Mouse (Mus musculus) stomach, embryonic 15.5 days (tissue): ENCODE measurements around the gene Gm9573. TPM values are rescaled to one million over a fixed set of nuclear protein-coding genes. Genes with fewer than 3 reads are reported as not detected.

Experiments
- polyA plus RNA-seq: library from polyadenylated mRNA; unstranded; fragments of >200 nt; fragmentation: Nextera tagmentation; extraction: Ambion mirVana; gene quantifications from 2 replicates; pipeline ENCODE4 v1.2.1, GENCODE M21; 2015

The Gm9573 gene
- polyA plus RNA-seq, 1 experiment from 2014 or later, result 0.89 TPM

Other genes starting within 250 kb of the Gm9573 start
- gene H2-Q4, start 247.0 kb downstream of the Gm9573 start, polyA plus RNA-seq, result 4.8 and 4.9 TPM in 2 replicates
- 1.3 and 1.7 TPM in 2 replicates for gene H2-Q6, start 201.8 kb downstream of the Gm9573 start, polyA plus RNA-seq
- 4.8 and 5.6 TPM in 2 replicates for gene H2-Q7, start 187.5 kb downstream of the Gm9573 start, polyA plus RNA-seq
- 16.3 and 29.3 TPM in 2 replicates for gene H2-Q10, start 156.5 kb downstream of the Gm9573 start, polyA plus RNA-seq
- 0.13 TPM in 1 of 2 replicates, not detected in the other for gene Pou5f1, start 120.6 kb downstream of the Gm9573 start, polyA plus RNA-seq
- 76.2 and 78.4 TPM in 2 replicates for gene Tcf19, start 109.8 kb downstream of the Gm9573 start, polyA plus RNA-seq
- 19.7 and 20.1 TPM in 2 replicates for gene Cchcr1, start 109.5 kb downstream of the Gm9573 start, polyA plus RNA-seq
- 0.74 and 1.0 TPM in 2 replicates for gene Psors1c2, start 93.4 kb downstream of the Gm9573 start, polyA plus RNA-seq
- gene Cdsn, start 74.5 kb downstream of the Gm9573 start, polyA plus RNA-seq, result 0.31 and 2.1 TPM in 2 replicates
- 10.2 and 36.1 TPM in 2 replicates for gene 2300002M23Rik, start 59.2 kb downstream of the Gm9573 start, polyA plus RNA-seq
- gene Sfta2, start 25.1 kb downstream of the Gm9573 start, polyA plus RNA-seq, result 10.6 TPM in 2 replicates
- 19.5 and 29.5 TPM in 2 replicates for gene Mucl3, start 17.1 kb upstream of the Gm9573 start, polyA plus RNA-seq
- 18.6 and 21.5 TPM in 2 replicates for gene Vars2, start 41.0 kb upstream of the Gm9573 start, polyA plus RNA-seq
- gene Gtf2h4, start 47.1 kb upstream of the Gm9573 start, polyA plus RNA-seq, result 36.3 and 39.9 TPM in 2 replicates
- 74.0 and 78.4 TPM in 2 replicates for gene Ddr1, start 78.0 kb upstream of the Gm9573 start, polyA plus RNA-seq
- gene Ier3, start 195.0 kb upstream of the Gm9573 start, polyA plus RNA-seq, result 14.5 and 16.7 TPM in 2 replicates
- 45.3 and 46.0 TPM in 2 replicates for gene Flot1, start 196.6 kb upstream of the Gm9573 start, polyA plus RNA-seq
- 762 and 772 TPM in 2 replicates for gene Tubb5, start 211.7 kb upstream of the Gm9573 start, polyA plus RNA-seq
- 15.2 and 19.7 TPM in 2 replicates for gene Mdc1, start 214.9 kb upstream of the Gm9573 start, polyA plus RNA-seq
- gene Nrm, start 234.7 kb upstream of the Gm9573 start, polyA plus RNA-seq, result 54.0 and 54.7 TPM in 2 replicates
- 17.0 and 18.6 TPM in 2 replicates for gene Ppp1r18, start 239.0 kb upstream of the Gm9573 start, polyA plus RNA-seq